Mouse (Mus musculus): ENCODE measurements around the gene Zpr1. TPM values are rescaled to one million over a fixed set of nuclear protein-coding genes. Genes with fewer than 3 reads are reported as not detected.

Gene Zpr1
- polyA plus RNA-seq, 1 experiment from 2014 or later: 55.9 TPM

GRCm38 (mm10) chr9:46235649-46236048 lies 37.2 kb upstream of the Zpr1 start:
- no peaks in the 10 kb centered on the region for H3K36me3 ChIP-seq
- no peak overlapping the region for H3K9ac ChIP-seq (replicated peaks)
- H3K27me3 ChIP-seq: peaks cover 5% of the 10 kb centered on the region; the same call in 1 of the 2 replicates
- H3K4me1 ChIP-seq (replicated peaks): peaks cover 2% of the 10 kb centered on the region
- no peak overlapping the region for H3K4me3 ChIP-seq (replicated peaks)
- no peaks in the 10 kb centered on the region for H3K9me3 ChIP-seq
- no peak for ATAC-seq (ENCODE audit: insufficient number of reproducible peaks, insufficient read depth, low FRiP score, low TSS enrichment, low read depth)
- 53% methylated on average over 4 of the region's 4 CpGs for WGBS
- H3K27ac ChIP-seq: no peak overlapping the region
- H3K4me2 ChIP-seq: no peak overlapping the region

GRCm38 (mm10) chr9:46238850-46239249 lies 34.0 kb upstream of the Zpr1 start:
- no peaks in the 10 kb centered on the region; the same call in 1 of the 2 replicates for H3K27me3 ChIP-seq
- no peak overlapping the region for H3K4me2 ChIP-seq
- H3K4me1 ChIP-seq (replicated peaks): peaks cover 4% of the 10 kb centered on the region; the same call in 1 of the 2 replicates
- H3K9ac ChIP-seq (replicated peaks): no peak overlapping the region
- H3K27ac ChIP-seq: no peak overlapping the region
- 86% methylated on average over 7 of the region's 7 CpGs for WGBS
- no peaks in the 10 kb centered on the region for H3K9me3 ChIP-seq
- ATAC-seq (ENCODE audit: insufficient number of reproducible peaks, insufficient read depth, low FRiP score, low TSS enrichment, low read depth): no peak
- H3K36me3 ChIP-seq: no peaks in the 10 kb centered on the region
- H3K4me3 ChIP-seq (replicated peaks): no peak overlapping the region

- Histone ChIP-seq H3K9me3 (no peaks in the 10 kb centered on the region), H3K4me1 (replicated peaks) (peaks cover 4% of the 10 kb centered on the region; the same call in 1 of the 2 replicates), H3K36me3 (no peaks in the 10 kb centered on the region), H3K27me3 (no peaks in the 10 kb centered on the region), H3K4me3 (replicated peaks) (no peak within 1 kb of the TSS), H3K4me2 (no peak within 1 kb of the TSS), H3K9ac (replicated peaks) (no peak within 1 kb of the TSS), H3K27ac (no peak within 1 kb of the TSS)
- no peak for ATAC-seq (ENCODE audit: insufficient number of reproducible peaks, insufficient read depth, low FRiP score, low TSS enrichment, low read depth)
- WGBS: 65% methylated on average over 7 of the region's 7 CpGs
These were observed 32.2 kb upstream of the Zpr1 start, which contains the start of gene Apoa4 for GRCm38 (mm10) chr9:46240526-46241153. TSS of gene Apoa4 (plus strand) at chr9:46240696.

DNA sequence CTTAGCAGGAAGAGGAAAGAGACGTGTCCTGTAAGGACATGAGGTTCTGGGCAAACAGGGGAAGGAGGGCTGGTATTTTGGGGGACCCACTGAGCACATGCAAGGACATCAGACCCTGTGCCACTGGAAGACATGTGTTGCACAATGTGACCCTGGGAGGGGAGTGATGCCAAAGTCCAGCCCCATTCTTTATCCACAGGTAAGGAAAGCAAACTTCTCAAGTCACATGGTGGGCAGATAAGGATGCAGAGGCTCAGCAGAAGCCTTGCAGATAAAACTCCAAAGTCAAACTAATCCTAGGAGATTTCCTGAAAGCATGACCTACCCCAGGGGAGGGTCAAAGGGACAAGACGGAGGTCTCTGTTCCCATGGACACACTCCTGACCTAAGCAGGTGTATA lies 31.0 kb upstream of the Zpr1 start:
- no peak for ATAC-seq (ENCODE audit: insufficient number of reproducible peaks, insufficient read depth, low FRiP score, low TSS enrichment, low read depth)
- Histone ChIP-seq H3K9ac (replicated peaks) (no peak overlapping the region), H3K9me3 (no peaks in the 10 kb centered on the region), H3K36me3 (no peaks in the 10 kb centered on the region), H3K27me3 (no peaks in the 10 kb centered on the region), H3K4me3 (replicated peaks) (no peak overlapping the region), H3K4me1 (replicated peaks) (peaks cover 4% of the 10 kb centered on the region; the same call in 1 of the 2 replicates), H3K27ac (no peak overlapping the region), H3K4me2 (no peak overlapping the region)
- 83% methylated on average over 2 of the region's 2 CpGs for WGBS

GRCm38 (mm10) chr9:46243122-46243521 lies 29.7 kb upstream of the Zpr1 start:
- no peak for ATAC-seq (ENCODE audit: insufficient number of reproducible peaks, insufficient read depth, low FRiP score, low TSS enrichment, low read depth)
- H3K4me3 ChIP-seq (replicated peaks): no peak overlapping the region
- WGBS: 67% methylated on average over 4 of the region's 4 CpGs
- H3K9ac ChIP-seq (replicated peaks): no peak overlapping the region
- H3K27me3 ChIP-seq: peaks cover 4% of the 10 kb centered on the region; the same call in 1 of the 2 replicates
- H3K4me1 ChIP-seq (replicated peaks): peaks cover 4% of the 10 kb centered on the region; the same call in 1 of the 2 replicates
- no peak overlapping the region for H3K27ac ChIP-seq
- no peak overlapping the region; the same call in 1 of the 2 replicates for H3K4me2 ChIP-seq
- no peaks in the 10 kb centered on the region for H3K36me3 ChIP-seq
- H3K9me3 ChIP-seq: no peaks in the 10 kb centered on the region

GRCm38 (mm10) chr9:46243584-46243983 lies 29.3 kb upstream of the Zpr1 start:
- H3K9me3 ChIP-seq: no peaks in the 10 kb centered on the region
- H3K4me2 ChIP-seq: no peak overlapping the region; the same call in 1 of the 2 replicates
- peaks cover 8% of the 10 kb centered on the region; the same call in 1 of the 2 replicates for H3K27me3 ChIP-seq
- H3K27ac ChIP-seq: no peak overlapping the region
- no peak overlapping the region for H3K4me3 ChIP-seq (replicated peaks)
- H3K9ac ChIP-seq (replicated peaks): no peak overlapping the region
- no peaks in the 10 kb centered on the region for H3K36me3 ChIP-seq
- ATAC-seq (ENCODE audit: insufficient number of reproducible peaks, insufficient read depth, low FRiP score, low TSS enrichment, low read depth): no peak
- WGBS: 61% methylated on average over 8 of the region's 8 CpGs
- peaks cover 4% of the 10 kb centered on the region; the same call in 1 of the 2 replicates for H3K4me1 ChIP-seq (replicated peaks)

- H3K9ac ChIP-seq (replicated peaks): no peak overlapping the region
- peaks cover 8% of the 10 kb centered on the region; the same call in 1 of the 2 replicates for H3K27me3 ChIP-seq
- H3K4me1 ChIP-seq (replicated peaks): peaks cover 4% of the 10 kb centered on the region; the same call in 1 of the 2 replicates
- ATAC-seq (ENCODE audit: insufficient number of reproducible peaks, insufficient read depth, low FRiP score, low TSS enrichment, low read depth): no peak; the same call in 1 of the 2 replicates
- H3K4me2 ChIP-seq: peak overlapping the region; percentile 30
- H3K36me3 ChIP-seq: no peaks in the 10 kb centered on the region
- 23% methylated on average over 11 of the region's 11 CpGs for WGBS
- H3K27ac ChIP-seq: no peak overlapping the region
- no peak overlapping the region for H3K4me3 ChIP-seq (replicated peaks)
- H3K9me3 ChIP-seq: no peaks in the 10 kb centered on the region
These were observed 26.0 kb upstream of the Zpr1 start for GRCm38 (mm10) chr9:46246752-46247324.

GRCm38 (mm10) chr9:46256177-46256576 lies 16.7 kb upstream of the Zpr1 start:
- Histone ChIP-seq H3K27ac (no peak overlapping the region), H3K4me2 (no peak overlapping the region), H3K9me3 (no peaks in the 10 kb centered on the region), H3K4me1 (replicated peaks) (no peaks in the 10 kb centered on the region), H3K4me3 (replicated peaks) (no peak overlapping the region), H3K9ac (replicated peaks) (no peak overlapping the region), H3K36me3 (no peaks in the 10 kb centered on the region), H3K27me3 (peaks cover 2% of the 10 kb centered on the region; the same call in 1 of the 2 replicates)
- no peak for ATAC-seq (ENCODE audit: insufficient number of reproducible peaks, insufficient read depth, low FRiP score, low TSS enrichment, low read depth)
- 83% methylated on average over 7 of the region's 7 CpGs for WGBS

- Histone ChIP-seq H3K9me3 (no peaks in the 10 kb centered on the region), H3K27me3 (peaks cover 2% of the 10 kb centered on the region; the same call in 1 of the 2 replicates), H3K4me1 (replicated peaks) (no peaks in the 10 kb centered on the region), H3K4me3 (replicated peaks) (no peak overlapping the region), H3K27ac (no peak overlapping the region), H3K9ac (replicated peaks) (no peak overlapping the region), H3K4me2 (no peak overlapping the region), H3K36me3 (no peaks in the 10 kb centered on the region)
- 92% methylated on average over 10 of the region's 10 CpGs for WGBS
- ATAC-seq (ENCODE audit: insufficient number of reproducible peaks, insufficient read depth, low FRiP score, low TSS enrichment, low read depth): no peak
These were observed 16.0 kb upstream of the Zpr1 start for GRCm38 (mm10) chr9:46256658-46257385.

GRCm38 (mm10) chr9:46257546-46257945 lies 15.3 kb upstream of the Zpr1 start:
- WGBS: 84% methylated on average over 3 of the region's 3 CpGs
- H3K27ac ChIP-seq: no peak overlapping the region

GRCm38 (mm10) chr9:46259111-46259510 lies 13.8 kb upstream of the Zpr1 start:
- peaks cover 2% of the 10 kb centered on the region; the same call in 1 of the 2 replicates for H3K27me3 ChIP-seq

More at GRCm38 (mm10) chr9:46257546-46257945, 15.3 kb upstream of the Zpr1 start:
- no peaks in the 10 kb centered on the region for H3K4me1 ChIP-seq (replicated peaks)
- no peak overlapping the region for H3K4me3 ChIP-seq (replicated peaks)
- no peak overlapping the region for H3K4me2 ChIP-seq
- H3K9me3 ChIP-seq: no peaks in the 10 kb centered on the region
- peaks cover 2% of the 10 kb centered on the region; the same call in 1 of the 2 replicates for H3K27me3 ChIP-seq
- H3K9ac ChIP-seq (replicated peaks): no peak overlapping the region
- H3K36me3 ChIP-seq: no peaks in the 10 kb centered on the region
- ATAC-seq (ENCODE audit: insufficient number of reproducible peaks, insufficient read depth, low FRiP score, low TSS enrichment, low read depth): no peak

More at GRCm38 (mm10) chr9:46259111-46259510, 13.8 kb upstream of the Zpr1 start:
- Histone ChIP-seq H3K4me2 (no peak overlapping the region), H3K36me3 (no peaks in the 10 kb centered on the region), H3K9ac (replicated peaks) (no peak overlapping the region), H3K9me3 (no peaks in the 10 kb centered on the region), H3K4me3 (replicated peaks) (no peak overlapping the region), H3K4me1 (replicated peaks) (no peaks in the 10 kb centered on the region), H3K27ac (no peak overlapping the region)
- ATAC-seq (ENCODE audit: insufficient number of reproducible peaks, insufficient read depth, low FRiP score, low TSS enrichment, low read depth): no peak
- 84% methylated on average over 6 of the region's 6 CpGs for WGBS

Data from limb, embryonic 12.5 days (tissue).